Mouse (Mus musculus) embryonic facial prominence, embryonic 10.5 days (tissue): ENCODE measurements around the gene Sh3bp5. TPM values are rescaled to one million over a fixed set of nuclear protein-coding genes. Genes with fewer than 3 reads are reported as not detected.

ENCODE experiments used
- DNase-seq: peaks from one replicate; pipeline ENCODE4 v3.0.0-alpha.2; 2017; ENCODE audit warnings: low spot score
- H3K27ac ChIP-seq: fragments of 300-500 bp; sonication (generic); replicated peaks from 2 replicates; pipeline ENCODE4 v1.5.1; 2016; ENCODE audit warnings: mild to moderate bottlenecking
- H3K27me3 ChIP-seq: fragments of 300-500 bp; sonication (generic); replicated peaks from 2 replicates; pipeline ENCODE4 v1.6.1; 2016; ENCODE audit warnings: low read depth, mild to moderate bottlenecking; ENCODE audit not compliant: poor library complexity, severe bottlenecking
- H3K36me3 ChIP-seq: fragments of 300-500 bp; sonication (generic); replicated peaks from 2 replicates; pipeline ENCODE4 v1.6.1; 2016; ENCODE audit warnings: mild to moderate bottlenecking, moderate library complexity
- H3K4me1 ChIP-seq: fragments of 300-500 bp; sonication (generic); 2 replicates; pipeline ENCODE4 v1.6.1; 2016
- H3K4me3 ChIP-seq: fragments of 300-500 bp; sonication (generic); 2 replicates; pipeline ENCODE4 v1.5.1; 2016; ENCODE audit warnings: mild to moderate bottlenecking, moderate library complexity
- H3K9me3 ChIP-seq: fragments of 300-500 bp; sonication (generic); 2 replicates; pipeline ENCODE4 v1.6.1; 2016; ENCODE audit warnings: mild to moderate bottlenecking
- WGBS: fragments of 180-500 bp; shearing (Covaris S2); methylation state at CpG from one replicate; pipeline ENCODE4 v1.1.7; 2016; 5-methylcytosine and 5-hydroxymethylcytosine counted together
- polyA plus RNA-seq: library from polyadenylated mRNA; unstranded; fragments of >200 nt; fragmentation: Nextera tagmentation; extraction: Ambion mirVana; gene quantifications from 2 replicates; pipeline ENCODE4 v1.2.1, GENCODE M21; 2016

Gene Sh3bp5
- polyA plus RNA-seq, 1 experiment from 2014 or later: 30.2 TPM

GRCm38 (mm10) chr14:31414235-31414966 is 21.5 kb downstream of the Sh3bp5 start:
- no peak overlapping the region for H3K4me3 ChIP-seq
- H3K27me3 ChIP-seq: no peaks in the 10 kb centered on the region
- H3K9me3 ChIP-seq: no peaks in the 10 kb centered on the region
- DNase-seq: no peak
- H3K36me3 ChIP-seq: peaks cover 20% of the 10 kb centered on the region
- peak overlapping the region; percentile 70; the same call in 1 of the 2 replicates for H3K27ac ChIP-seq
- WGBS: 72% methylated on average over 10 of the region's 10 CpGs
- H3K4me1 ChIP-seq: peaks cover 80% of the 10 kb centered on the region

DNA sequence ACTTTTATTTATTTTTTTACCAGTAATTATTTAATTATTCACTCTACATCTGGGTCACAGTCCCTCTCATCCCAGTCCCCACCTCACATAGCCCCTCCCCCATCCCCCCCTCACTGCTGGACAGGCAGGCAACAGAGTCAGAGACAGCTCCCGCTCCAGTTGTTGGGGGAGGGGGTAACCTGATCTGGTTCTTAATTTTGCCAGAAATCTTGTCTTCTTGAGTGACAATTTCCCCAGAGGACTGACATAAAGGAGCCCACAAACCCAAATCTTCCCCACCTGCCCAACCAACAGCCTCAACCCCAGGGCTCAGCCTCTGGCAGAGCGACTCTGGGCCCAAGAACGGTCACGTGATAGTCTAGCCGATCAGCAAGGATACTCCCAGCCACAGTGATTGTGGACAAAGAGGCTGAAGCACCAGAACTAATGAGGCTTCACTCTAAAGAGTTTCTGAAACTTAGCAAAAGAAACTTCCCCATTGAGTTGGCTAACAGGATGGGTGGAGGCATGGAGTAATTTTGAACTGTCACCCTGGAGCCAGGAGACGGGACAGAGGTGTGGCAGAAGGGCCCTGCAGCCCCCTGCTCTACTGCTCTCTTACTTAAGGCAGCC is 22.3 kb downstream of the Sh3bp5 start:
- H3K36me3 ChIP-seq: peaks cover 23% of the 10 kb centered on the region
- no peaks in the 10 kb centered on the region for H3K9me3 ChIP-seq
- 30% methylated on average over 6 of the region's 6 CpGs for WGBS
- H3K4me3 ChIP-seq: 0 out of 2 replicates have a peak overlapping the region, but pooled peaks have one; percentile 11
- H3K27me3 ChIP-seq: no peaks in the 10 kb centered on the region
- peak overlapping the region; percentile 70 for H3K27ac ChIP-seq
- peaks cover 81% of the 10 kb centered on the region for H3K4me1 ChIP-seq
- DNase-seq: peak; percentile 33

DNA sequence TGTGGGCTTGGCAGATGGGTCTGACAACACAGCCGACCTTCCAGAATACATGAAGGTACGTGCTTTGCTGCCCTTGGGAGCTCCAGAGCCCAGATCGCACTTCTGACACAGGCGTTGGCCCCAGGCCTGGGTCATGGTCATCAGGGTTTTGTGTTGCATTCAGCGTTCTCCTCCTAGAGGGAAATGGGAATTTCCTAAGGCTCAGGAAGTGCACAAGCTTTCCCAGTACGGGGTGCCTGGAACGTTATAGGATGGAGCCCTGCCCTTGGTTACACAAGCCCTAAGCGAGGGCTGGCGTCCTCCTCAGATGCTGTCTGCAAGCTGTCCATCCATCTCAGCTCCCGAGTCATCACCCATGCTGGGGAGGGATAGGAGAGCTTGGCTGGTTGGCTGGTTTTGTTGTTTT is 23.2 kb downstream of the Sh3bp5 start:
- H3K4me1 ChIP-seq: peaks cover 81% of the 10 kb centered on the region
- no peak for DNase-seq
- no peak overlapping the region for H3K4me3 ChIP-seq
- no peaks in the 10 kb centered on the region for H3K9me3 ChIP-seq
- 72% methylated on average over 10 of the region's 10 CpGs for WGBS
- H3K27me3 ChIP-seq: no peaks in the 10 kb centered on the region
- H3K27ac ChIP-seq: no peak overlapping the region
- H3K36me3 ChIP-seq: peaks cover 23% of the 10 kb centered on the region

DNA sequence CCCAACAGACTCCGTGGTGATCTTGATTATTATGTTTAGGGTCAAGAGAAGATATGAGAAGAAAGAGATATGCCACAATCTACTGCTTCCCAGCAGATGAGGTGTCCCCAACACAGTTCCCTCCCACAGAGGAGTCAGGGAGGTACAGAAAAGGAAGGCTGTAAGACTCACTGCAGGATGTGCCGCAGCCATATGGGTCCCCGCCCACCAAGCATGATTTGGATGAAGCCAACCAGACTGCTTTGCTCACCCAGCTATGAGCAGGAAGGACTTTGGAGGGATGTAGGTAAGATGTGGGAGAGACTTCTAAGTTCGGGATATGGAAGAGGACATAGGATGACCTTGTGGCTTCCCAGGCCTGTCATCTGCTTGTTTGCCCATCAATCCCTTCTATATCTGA is 25.1 kb downstream of the Sh3bp5 start:
- H3K4me1 ChIP-seq: peaks cover 89% of the 10 kb centered on the region
- H3K27ac ChIP-seq: no peak overlapping the region

DNA sequence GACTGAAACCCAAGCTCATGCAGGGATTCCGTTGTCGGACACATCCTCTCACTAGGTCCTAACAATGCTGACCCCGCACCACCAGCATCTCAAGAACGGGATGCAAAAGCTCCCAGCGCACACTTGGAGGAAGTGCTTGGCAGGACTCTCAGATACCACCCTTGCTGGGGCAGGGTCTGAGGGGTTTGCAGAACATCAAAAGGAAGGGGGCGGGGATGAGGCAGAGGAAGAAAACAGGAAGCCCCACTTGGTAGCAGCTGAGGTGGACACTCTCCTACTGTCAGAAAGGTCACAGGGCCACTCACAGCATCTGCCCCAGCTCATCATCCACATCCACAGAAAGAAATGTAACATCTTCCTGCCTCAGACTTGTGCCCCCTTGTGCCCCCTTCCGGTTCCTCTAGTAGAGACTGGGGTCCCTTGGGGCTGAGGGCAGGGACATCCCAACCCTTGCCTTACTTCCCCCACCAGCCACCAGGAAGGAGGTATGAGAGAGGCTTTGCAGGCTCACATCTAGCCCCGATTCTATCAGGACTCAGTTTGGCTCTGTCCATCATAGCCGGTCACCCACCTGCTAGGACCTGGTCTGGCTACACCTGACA is 25.7 kb downstream of the Sh3bp5 start:
- Histone ChIP-seq H3K4me3 (no peak overlapping the region), H3K27me3 (no peaks in the 10 kb centered on the region), H3K9me3 (no peaks in the 10 kb centered on the region), H3K36me3 (peaks cover 38% of the 10 kb centered on the region), H3K27ac (0 out of 2 replicates have a peak overlapping the region, but pooled peaks have one; percentile 30), H3K4me1 (peaks cover 87% of the 10 kb centered on the region)
- WGBS: 74% methylated on average over 9 of the region's 9 CpGs
- no peak for DNase-seq

More for the DNA sequence above, 25.1 kb downstream of the Sh3bp5 start:
- Histone ChIP-seq H3K36me3 (peaks cover 34% of the 10 kb centered on the region), H3K4me3 (no peak overlapping the region), H3K27me3 (no peaks in the 10 kb centered on the region), H3K9me3 (no peaks in the 10 kb centered on the region)
- WGBS: 81% methylated on average over 4 of the region's 4 CpGs
- DNase-seq: no peak

DNA sequence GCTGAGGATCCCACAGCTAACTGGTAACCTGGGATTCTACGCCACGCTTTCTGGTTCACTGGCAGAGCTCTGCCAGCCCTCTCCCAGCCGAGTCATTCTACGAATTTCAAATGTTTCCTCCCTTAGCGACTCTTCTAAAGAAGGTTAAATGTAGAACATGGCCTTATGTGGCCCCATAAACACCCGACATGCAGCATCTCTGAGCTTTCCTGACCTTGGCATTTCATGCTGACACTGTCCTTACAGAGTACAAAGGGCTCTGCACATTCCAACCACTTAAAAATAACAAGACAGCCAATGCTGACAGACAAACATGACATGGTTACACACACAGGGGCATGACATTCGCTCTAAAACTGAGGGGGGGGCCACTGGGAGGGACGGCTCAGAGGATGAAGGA is 27.2 kb downstream of the Sh3bp5 start:
- Histone ChIP-seq H3K27me3 (no peaks in the 10 kb centered on the region), H3K36me3 (peaks cover 46% of the 10 kb centered on the region), H3K4me1 (peaks cover 76% of the 10 kb centered on the region), H3K4me3 (no peak overlapping the region), H3K9me3 (no peaks in the 10 kb centered on the region), H3K27ac (peak overlapping the region; percentile 63; the same call in 1 of the 2 replicates)
- WGBS: 35% methylated on average over 8 of the region's 8 CpGs
- DNase-seq: no peak

- Histone ChIP-seq H3K36me3 (peaks cover 48% of the 10 kb centered on the region), H3K27ac (peak overlapping the region; percentile 63), H3K27me3 (no peaks in the 10 kb centered on the region), H3K4me1 (peaks cover 74% of the 10 kb centered on the region), H3K9me3 (no peaks in the 10 kb centered on the region), H3K4me3 (no peak overlapping the region)
- WGBS: 37% methylated on average over 6 of the region's 6 CpGs
- no peak for DNase-seq
Measured at GRCm38 (mm10) chr14:31407911-31408604, 27.8 kb downstream of the Sh3bp5 start.

DNA sequence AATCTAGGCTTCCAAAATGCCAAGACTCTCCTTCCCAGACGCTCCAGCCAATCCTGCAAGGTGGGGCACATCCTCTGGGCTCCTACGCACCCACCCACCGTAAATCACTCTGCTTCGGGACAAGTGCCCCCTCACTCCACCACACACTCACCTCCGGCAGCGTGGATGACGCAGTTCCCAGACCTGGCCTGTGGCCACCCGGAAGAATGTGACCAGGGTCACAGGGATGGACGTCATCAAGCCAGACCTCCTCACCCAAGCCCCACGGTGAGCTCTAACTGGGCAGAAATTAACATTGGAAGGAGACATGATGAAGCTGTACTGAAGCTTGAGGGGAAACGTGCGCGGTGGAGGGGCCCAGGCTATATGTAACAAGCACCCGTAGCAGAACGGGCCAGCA is 28.7 kb downstream of the Sh3bp5 start:
- Histone ChIP-seq H3K4me3 (no peak overlapping the region), H3K9me3 (no peaks in the 10 kb centered on the region), H3K4me1 (peaks cover 70% of the 10 kb centered on the region), H3K27ac (peak overlapping the region; percentile 51; the same call in 1 of the 2 replicates), H3K36me3 (peaks cover 47% of the 10 kb centered on the region), H3K27me3 (no peaks in the 10 kb centered on the region)
- DNase-seq: no peak
- 78% methylated on average over 15 of the region's 15 CpGs for WGBS

GRCm38 (mm10) chr14:31406154-31406810 is 29.6 kb downstream of the Sh3bp5 start:
- Histone ChIP-seq H3K9me3 (no peaks in the 10 kb centered on the region), H3K4me3 (no peak overlapping the region), H3K36me3 (peaks cover 42% of the 10 kb centered on the region), H3K27me3 (no peaks in the 10 kb centered on the region), H3K27ac (no peak overlapping the region), H3K4me1 (peaks cover 67% of the 10 kb centered on the region)
- 90% methylated on average over 12 of the region's 12 CpGs for WGBS
- DNase-seq: no peak

- Histone ChIP-seq H3K4me1 (peaks cover 67% of the 10 kb centered on the region), H3K27me3 (no peaks in the 10 kb centered on the region), H3K36me3 (peaks cover 38% of the 10 kb centered on the region), H3K9me3 (no peaks in the 10 kb centered on the region), H3K27ac (no peak overlapping the region), H3K4me3 (no peak overlapping the region)
- 90% methylated on average over 6 of the region's 6 CpGs for WGBS
- DNase-seq: no peak
Measured at GRCm38 (mm10) chr14:31405652-31406051, 30.2 kb downstream of the Sh3bp5 start.

- peaks cover 37% of the 10 kb centered on the region for H3K36me3 ChIP-seq
- no peak overlapping the region for H3K4me3 ChIP-seq
- H3K27me3 ChIP-seq: no peaks in the 10 kb centered on the region
- peaks cover 66% of the 10 kb centered on the region for H3K4me1 ChIP-seq
- no peak for DNase-seq
- H3K9me3 ChIP-seq: no peaks in the 10 kb centered on the region
- no peak overlapping the region for H3K27ac ChIP-seq
- WGBS: 93% methylated on average over 4 of the region's 4 CpGs
Measured at GRCm38 (mm10) chr14:31404663-31405062, 31.2 kb downstream of the Sh3bp5 start.

DNA sequence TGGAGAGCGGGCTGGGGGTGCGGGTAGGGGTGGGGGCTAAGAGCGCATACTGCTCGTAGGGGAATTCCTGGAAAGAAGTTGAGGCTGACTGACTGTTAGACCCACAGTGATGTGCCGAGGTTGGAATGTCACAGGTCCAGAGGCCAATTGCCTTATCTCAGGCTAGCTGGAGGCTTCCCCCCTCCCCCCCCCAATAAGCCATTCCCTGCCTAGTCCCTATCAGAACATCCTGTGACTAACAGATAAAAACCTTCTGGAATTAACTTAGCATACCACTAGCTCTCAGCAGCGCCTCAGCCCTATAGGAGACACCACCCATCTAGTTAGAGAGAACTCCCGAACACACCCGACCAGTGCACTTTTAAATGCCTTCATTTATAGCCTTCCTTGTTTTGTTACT is 31.9 kb downstream of the Sh3bp5 start:
- Histone ChIP-seq H3K27me3 (no peaks in the 10 kb centered on the region), H3K36me3 (peaks cover 32% of the 10 kb centered on the region)
- WGBS: 69% methylated on average over 8 of the region's 8 CpGs

More for the DNA sequence above, 31.9 kb downstream of the Sh3bp5 start:
- Histone ChIP-seq H3K27ac (no peak overlapping the region), H3K4me1 (peaks cover 64% of the 10 kb centered on the region), H3K4me3 (no peak overlapping the region), H3K9me3 (no peaks in the 10 kb centered on the region)
- no peak for DNase-seq
